Mouse (Mus musculus) inflammation-experienced regulatory T-cells, adult 16 weeks (primary cell): ENCODE measurements around the gene Gm15107. TPM values are rescaled to one million over a fixed set of nuclear protein-coding genes. Genes with fewer than 3 reads are reported as not detected.

ENCODE experiments used
- polyA plus RNA-seq: library from polyadenylated mRNA; unstranded; fragments of 100-300 nt; shearing (Covaris generic); gene quantifications from one replicate; pipeline ENCODE4 v1.2.1, GENCODE M21; 2017

Gene Gm15107
- polyA plus RNA-seq: not detected

DNA sequence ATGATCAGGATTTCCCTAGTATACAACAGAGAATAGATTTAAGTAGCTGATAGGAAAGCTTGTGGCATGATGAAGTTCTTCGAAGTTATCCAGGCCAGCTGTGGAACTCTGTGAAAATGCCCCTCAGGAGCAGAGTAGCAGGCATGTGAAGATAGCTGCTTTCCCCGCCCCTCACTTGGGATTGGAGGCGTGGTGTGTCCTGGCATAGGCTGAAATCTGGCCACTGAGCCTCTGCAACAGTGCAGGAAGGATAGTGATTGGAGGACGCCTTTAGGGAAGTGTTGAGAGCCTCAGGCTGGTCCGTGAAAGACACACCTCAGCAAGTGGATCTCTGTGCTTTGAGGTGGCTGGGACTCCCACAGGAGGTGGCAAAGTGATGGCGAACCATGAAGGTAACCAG is at the start of gene Gm15107:
Gene Gm15107, plus strand, starts transcription at position 301 of the 400 bp plus-strand sequence.

Other genes starting within 250 kb of the Gm15107 start
- not detected for gene Gm15080, start 187.7 kb upstream of the Gm15107 start, polyA plus RNA-seq